ENCODE assay signal across 26 mouse cellular contexts in the genomic region with DNA sequence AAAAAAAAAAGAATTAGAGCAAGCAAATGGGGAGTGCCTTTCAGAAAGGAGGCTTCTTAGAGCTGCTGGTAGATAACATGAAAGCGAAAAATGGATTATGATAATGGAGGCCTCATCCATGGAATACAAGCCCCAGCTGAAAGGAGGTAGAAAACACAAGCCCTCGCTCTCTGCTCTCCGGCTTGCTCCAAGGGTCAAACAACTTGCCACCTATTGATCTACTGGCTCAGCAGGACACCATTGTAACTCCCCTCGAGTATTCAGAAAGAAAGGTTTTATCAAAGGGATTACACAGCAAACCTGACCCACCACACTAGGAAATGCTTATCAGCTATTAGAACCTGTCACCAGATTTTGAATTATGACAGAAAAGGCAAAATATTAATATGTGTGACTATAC.
A peak's percentile ranks its signal among the peaks of the same experiment; 100 is the strongest.
DNase-seq lines count a peak whose midpoint lies in the region; ATAC-seq and TF ChIP-seq lines count a peak whose summit lies in the region.
"Had no signal": no experiment of that assay in that cellular context is flagged by ENCODE, and none has a peak within 500 bp of the region (broad histone marks: within the 10 kb centered on the region; RNA-seq: fewer than 3 reads in every experiment).

No protein-coding gene starts in this region.

- no peak for TF ChIP-seq POLR2A in brain, embryonic 14.5 days (IDR thresholded peaks at IDR 0.05; ENCODE audit: borderline replicate concordance, extremely low read depth, insufficient read depth, insufficient read length, poor library complexity, severe bottlenecking)

- peaks cover 30% of the 10 kb centered on the region for H3K27me3 ChIP-seq in midbrain, embryonic 11.5 days (ENCODE audit: control insufficient read depth, insufficient read depth, low read length)
- no peaks in the 10 kb centered on the region for H3K27me3 ChIP-seq in midbrain, embryonic 15.5 days (replicated peaks)
- H3K27me3 ChIP-seq in embryonic facial prominence, embryonic 10.5 days (replicated peaks; ENCODE audit: low read depth, poor library complexity, severe bottlenecking) = no peaks in the 10 kb centered on the region
- H3K27me3 ChIP-seq: embryonic facial prominence, embryonic 12.5 days; embryonic facial prominence, embryonic 15.5 days; heart, embryonic 12.5 days; heart, embryonic 15.5 days; hindbrain, embryonic 15.5 days had no signal

- no peak overlapping the region for H3K4me2 ChIP-seq in midbrain, embryonic 11.5 days
- H3K4me2 ChIP-seq in midbrain, embryonic 15.5 days = no peak overlapping the region
- H3K4me2 ChIP-seq: embryonic facial prominence, embryonic 12.5 days; embryonic facial prominence, embryonic 15.5 days; heart, embryonic 12.5 days; heart, embryonic 15.5 days; hindbrain, embryonic 15.5 days had no signal

- no peak overlapping the region for H3K27ac ChIP-seq in midbrain, embryonic 11.5 days (ENCODE audit: low read depth, low read length)
- H3K27ac ChIP-seq in midbrain, embryonic 15.5 days = no peak overlapping the region
- no peak overlapping the region for H3K27ac ChIP-seq in embryonic facial prominence, embryonic 10.5 days (replicated peaks)
- H3K27ac ChIP-seq: embryonic facial prominence, embryonic 12.5 days; embryonic facial prominence, embryonic 15.5 days; gastrocnemius, adult 2 months; heart, embryonic 15.5 days; hindbrain, embryonic 15.5 days had no signal

- no peak for TF ChIP-seq CTCF in brain, embryonic 14.5 days (IDR thresholded peaks at IDR 0.05; ENCODE audit: borderline replicate concordance, extremely low read depth, insufficient read depth, insufficient read length)

- H3K4me3 ChIP-seq in midbrain, embryonic 11.5 days (ENCODE audit: low read depth, low read length) = no peak overlapping the region
- H3K4me3 ChIP-seq in midbrain, embryonic 15.5 days = no peak overlapping the region
- no peak overlapping the region for H3K4me3 ChIP-seq in embryonic facial prominence, embryonic 10.5 days
- H3K4me3 ChIP-seq: embryonic facial prominence, embryonic 12.5 days; embryonic facial prominence, embryonic 15.5 days; gastrocnemius, adult 2 months; heart, embryonic 12.5 days; heart, embryonic 15.5 days; hindbrain, embryonic 15.5 days had no signal

- no peaks in the 10 kb centered on the region for H3K9me3 ChIP-seq in midbrain, embryonic 11.5 days (ENCODE audit: control insufficient read depth, low read length)
- no peaks in the 10 kb centered on the region for H3K9me3 ChIP-seq in midbrain, embryonic 15.5 days
- H3K9me3 ChIP-seq in embryonic facial prominence, embryonic 10.5 days = no peaks in the 10 kb centered on the region
- H3K9me3 ChIP-seq: embryonic facial prominence, embryonic 12.5 days; embryonic facial prominence, embryonic 15.5 days; heart, embryonic 12.5 days; heart, embryonic 15.5 days; hindbrain, embryonic 15.5 days had no signal

- peak; percentile 18 for DNase-seq in heart, adult 11 months
- no peak for DNase-seq in heart, postnatal 4 days
- DNase-seq in brain, embryonic 14.5 days (ENCODE audit: low read depth) = peak; percentile 23
- peak; percentile 92 for DNase-seq in midbrain, embryonic 11.5 days (ENCODE audit: low spot score, missing footprints)
- DNase-seq in embryonic facial prominence, embryonic 10.5 days (ENCODE audit: low spot score) = no peak
- no peak for DNase-seq in kidney, adult 8-10 months
- DNase-seq: adrenal gland, adult 2 months; adrenal gland, postnatal 14 days; cerebellum, adult 11-12 months; cerebellum, adult 8-10 months; cerebellum, postnatal 10 days; cerebellum, postnatal 36 days; forebrain, postnatal 0 days; gastrocnemius, adult 2 months; gastrocnemius, postnatal 14 days; heart, adult 18-20 months; heart, postnatal 10 days; heart, postnatal 36 days had no signal

- WGBS in midbrain, embryonic 11.5 days = 11% methylated on average over 4 of the region's 4 CpGs
- 10% methylated on average over 4 of the region's 4 CpGs for WGBS in midbrain, embryonic 15.5 days
- 58% methylated on average over 4 of the region's 4 CpGs for WGBS in embryonic facial prominence, embryonic 10.5 days

- peak; percentile 79 for ATAC-seq in midbrain, embryonic 11.5 days (ENCODE audit: low FRiP score)
- 0 out of 2 replicates have a peak, but pooled peaks have one; percentile 17 for ATAC-seq in midbrain, embryonic 15.5 days (replicated peaks)
- ATAC-seq: CD4-positive, CD25-positive, alpha-beta regulatory T cell, adult 4 months; forebrain, embryonic 14.5 days; forebrain, postnatal 0 days had no signal

- H3K4me1 ChIP-seq in midbrain, embryonic 11.5 days (ENCODE audit: control insufficient read depth, insufficient read depth, low read length) = no peaks in the 10 kb centered on the region
- 0 out of 2 replicates have a peak, but pooled peaks cover 3% of the 10 kb centered on the region for H3K4me1 ChIP-seq in midbrain, embryonic 15.5 days
- H3K4me1 ChIP-seq in embryonic facial prominence, embryonic 10.5 days = no peaks in the 10 kb centered on the region
- H3K4me1 ChIP-seq: embryonic facial prominence, embryonic 12.5 days; embryonic facial prominence, embryonic 15.5 days; heart, embryonic 12.5 days; heart, embryonic 15.5 days; hindbrain, embryonic 15.5 days had no signal

- H3K36me3 ChIP-seq in midbrain, embryonic 11.5 days (ENCODE audit: control insufficient read depth, insufficient read depth, low read length) = no peaks in the 10 kb centered on the region
- no peaks in the 10 kb centered on the region for H3K36me3 ChIP-seq in midbrain, embryonic 15.5 days (replicated peaks)
- no peaks in the 10 kb centered on the region for H3K36me3 ChIP-seq in embryonic facial prominence, embryonic 10.5 days (replicated peaks)
- H3K36me3 ChIP-seq: embryonic facial prominence, embryonic 12.5 days; embryonic facial prominence, embryonic 15.5 days; heart, embryonic 12.5 days; heart, embryonic 15.5 days; hindbrain, embryonic 15.5 days had no signal

- no peak overlapping the region for H3K9ac ChIP-seq in midbrain, embryonic 11.5 days (ENCODE audit: low read length)
- no peak overlapping the region for H3K9ac ChIP-seq in midbrain, embryonic 15.5 days
- H3K9ac ChIP-seq: embryonic facial prominence, embryonic 12.5 days; embryonic facial prominence, embryonic 15.5 days; forebrain, postnatal 0 days; heart, embryonic 12.5 days; heart, embryonic 15.5 days; hindbrain, embryonic 15.5 days had no signal

Comparison
In these comparisons a context has a peak if more than half of its experiments do, and no peak if none do; other contexts are left out.
1. DNase-seq: peak in heart, adult 11 months (single experiment), brain, embryonic 14.5 days (single experiment) and midbrain, embryonic 11.5 days (single experiment); none in heart, postnatal 4 days (single experiment), embryonic facial prominence, embryonic 10.5 days (single experiment) and kidney, adult 8-10 months (0 of 2).